Mouse (Mus musculus) c-Kit-positive CD71-negative TER-119-negative erythroid progenitor cells, embryonic 14.5 days (primary cell): ENCODE results near the gene Fzd5.

Experiments
- DNase-seq: peaks from one replicate; pipeline ENCODE4 v3.0.0-alpha.2; 2013; ENCODE audit warnings: low read depth

Gene Fzd5

GRCm38 (mm10) chr1:64737502-64738179 lies at the start of gene Fzd5:
Fzd5 (minus strand) TSS chr1:64737751.
- peak; percentile 84 for DNase-seq

DNA sequence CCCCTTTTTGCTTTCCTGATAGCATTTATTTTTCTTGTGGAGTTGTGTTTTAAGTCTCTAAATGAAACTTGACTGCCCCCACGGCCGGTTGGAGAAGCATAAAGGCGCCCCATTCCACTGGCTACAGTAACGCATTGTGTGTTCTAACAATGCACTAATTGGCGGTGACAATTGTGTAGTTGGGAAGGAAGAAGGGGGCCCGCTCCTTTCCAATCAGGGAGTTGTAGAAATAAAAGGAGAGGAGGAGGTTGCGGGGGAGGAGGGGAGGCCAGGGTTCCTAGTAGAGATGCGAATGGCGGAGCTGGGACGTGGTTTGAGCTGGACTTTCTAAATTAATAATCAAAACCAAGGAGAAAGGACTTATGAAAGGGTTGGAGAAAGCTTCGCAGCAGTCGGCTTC lies 42.3 kb upstream of the Fzd5 start:
- DNase-seq: no peak

DNA sequence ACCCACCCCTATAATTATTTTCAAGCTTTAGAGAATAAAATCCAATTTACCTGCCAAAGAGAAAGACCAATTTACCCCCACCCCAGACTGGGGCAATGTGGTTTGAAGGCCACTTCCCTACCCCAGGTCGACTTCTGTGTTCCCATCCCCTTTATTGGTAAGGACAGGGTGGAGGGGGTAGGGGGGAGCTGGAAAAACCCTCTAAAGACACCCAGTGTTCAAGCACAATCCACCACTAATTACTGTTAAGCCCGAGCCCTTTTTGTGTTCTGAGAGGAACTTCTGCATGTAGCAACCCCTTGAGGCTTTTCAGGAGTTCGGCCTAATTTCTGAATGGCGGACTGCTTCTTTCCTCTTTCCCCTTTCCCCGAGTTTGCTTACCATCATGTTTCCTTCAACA lies 41.9 kb upstream of the Fzd5 start:
- DNase-seq: no peak

GRCm38 (mm10) chr1:64773305-64773704 lies 35.8 kb upstream of the Fzd5 start:
- DNase-seq: no peak

DNA sequence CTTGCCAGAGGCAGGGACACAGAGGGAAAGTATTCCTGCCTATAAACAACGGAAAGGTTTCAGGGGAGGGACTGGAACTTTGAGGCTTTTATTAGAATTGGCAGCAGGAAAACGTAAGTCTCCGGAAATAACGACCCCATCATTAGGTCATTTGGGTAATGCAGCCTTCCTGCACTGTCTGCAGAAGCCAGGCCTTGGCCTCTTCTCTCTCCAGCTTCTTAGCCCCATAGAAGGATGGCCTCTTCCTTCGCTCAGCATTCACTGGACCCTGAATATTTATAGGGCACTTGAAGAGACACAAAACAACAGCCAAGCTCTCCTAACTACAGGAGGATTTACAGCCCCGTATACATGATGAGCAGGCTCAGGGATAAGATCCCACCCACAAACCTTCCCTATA lies 32.6 kb upstream of the Fzd5 start:
- no peak for DNase-seq

DNA sequence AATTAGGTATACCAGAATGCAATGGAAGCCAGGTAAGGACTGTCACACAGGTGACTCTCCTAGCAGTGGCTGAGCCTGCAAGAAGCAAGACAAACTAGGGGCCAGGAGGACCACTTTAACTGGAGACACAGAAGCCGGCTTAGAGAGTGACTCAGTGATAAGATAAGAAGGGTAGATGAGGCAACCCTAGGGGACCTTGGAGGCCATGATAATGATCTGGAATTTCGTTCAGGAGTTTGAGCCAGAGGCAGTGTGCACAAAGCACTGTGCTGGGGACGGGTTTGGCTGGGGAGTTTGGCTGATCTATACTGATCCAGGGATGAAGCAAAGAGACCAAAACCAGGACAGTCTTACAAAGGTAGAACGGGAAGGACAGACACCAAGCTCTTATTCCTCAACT lies 24.1 kb upstream of the Fzd5 start:
- no peak for DNase-seq

GRCm38 (mm10) chr1:64757766-64758165 lies 20.2 kb upstream of the Fzd5 start:
- no peak for DNase-seq

GRCm38 (mm10) chr1:64757254-64757653 lies 19.7 kb upstream of the Fzd5 start:
- DNase-seq: no peak

GRCm38 (mm10) chr1:64756640-64757030 lies 19.1 kb upstream of the Fzd5 start:
- DNase-seq: no peak

GRCm38 (mm10) chr1:64755971-64756639 lies 18.6 kb upstream of the Fzd5 start:
- DNase-seq: no peak

GRCm38 (mm10) chr1:64754658-64755057 lies 17.1 kb upstream of the Fzd5 start:
- no peak for DNase-seq

GRCm38 (mm10) chr1:64753668-64754067 lies 16.1 kb upstream of the Fzd5 start:
- DNase-seq: no peak

DNA sequence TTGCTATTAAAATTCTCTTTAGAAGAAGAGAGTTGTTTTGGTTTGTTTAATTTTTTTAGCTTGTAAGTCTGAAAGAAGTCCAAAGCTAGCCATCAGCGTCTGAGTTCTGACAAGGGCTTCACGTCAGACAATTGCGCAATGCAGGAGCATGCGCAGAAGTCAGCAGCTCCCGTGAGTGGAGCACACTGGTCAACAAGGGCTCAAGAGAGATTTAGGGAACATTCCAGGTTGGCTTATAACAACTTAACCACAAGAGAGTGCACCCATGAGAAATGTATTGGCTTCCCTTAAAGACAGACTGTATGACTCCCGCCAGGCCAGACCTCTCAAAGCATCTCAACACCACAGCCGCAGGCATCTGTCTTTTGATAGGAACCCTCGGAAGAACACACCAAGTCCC lies 15.6 kb upstream of the Fzd5 start:
- no peak for DNase-seq

GRCm38 (mm10) chr1:64744616-64745015 lies 7.1 kb upstream of the Fzd5 start:
- no peak for DNase-seq

GRCm38 (mm10) chr1:64742741-64743408 lies 5.3 kb upstream of the Fzd5 start:
- no peak for DNase-seq

DNA sequence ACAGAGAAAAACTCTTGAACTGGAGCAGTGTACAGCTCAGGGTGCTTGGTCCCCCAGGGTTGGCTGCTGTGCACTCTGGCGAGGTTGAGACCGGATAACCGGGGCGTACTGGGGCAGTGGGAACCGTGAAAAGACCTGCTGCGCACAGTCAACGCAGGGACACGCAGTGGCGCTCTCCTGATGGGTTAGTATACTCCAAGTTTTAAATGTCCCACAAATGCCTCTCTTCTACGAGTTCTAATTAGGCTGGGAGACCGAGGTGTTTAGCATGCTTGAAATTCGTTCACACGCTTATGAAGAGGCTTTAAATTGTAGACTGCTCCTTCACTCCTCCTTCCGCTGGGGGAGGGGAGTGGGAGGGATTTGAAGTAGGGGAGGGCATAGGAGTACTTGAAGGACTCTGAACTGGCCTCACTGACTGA lies 1.1 kb upstream of the Fzd5 start:
- peak; percentile 43 for DNase-seq

GRCm38 (mm10) chr1:64738180-64738555 lies 617 bp upstream of the Fzd5 start:
- no peak for DNase-seq

GRCm38 (mm10) chr1:64736681-64737501 lies 660 bp downstream of the Fzd5 start:
- DNase-seq: no peak

GRCm38 (mm10) chr1:64735781-64736680 lies 1.5 kb downstream of the Fzd5 start:
- peak; percentile 23 for DNase-seq

DNA sequence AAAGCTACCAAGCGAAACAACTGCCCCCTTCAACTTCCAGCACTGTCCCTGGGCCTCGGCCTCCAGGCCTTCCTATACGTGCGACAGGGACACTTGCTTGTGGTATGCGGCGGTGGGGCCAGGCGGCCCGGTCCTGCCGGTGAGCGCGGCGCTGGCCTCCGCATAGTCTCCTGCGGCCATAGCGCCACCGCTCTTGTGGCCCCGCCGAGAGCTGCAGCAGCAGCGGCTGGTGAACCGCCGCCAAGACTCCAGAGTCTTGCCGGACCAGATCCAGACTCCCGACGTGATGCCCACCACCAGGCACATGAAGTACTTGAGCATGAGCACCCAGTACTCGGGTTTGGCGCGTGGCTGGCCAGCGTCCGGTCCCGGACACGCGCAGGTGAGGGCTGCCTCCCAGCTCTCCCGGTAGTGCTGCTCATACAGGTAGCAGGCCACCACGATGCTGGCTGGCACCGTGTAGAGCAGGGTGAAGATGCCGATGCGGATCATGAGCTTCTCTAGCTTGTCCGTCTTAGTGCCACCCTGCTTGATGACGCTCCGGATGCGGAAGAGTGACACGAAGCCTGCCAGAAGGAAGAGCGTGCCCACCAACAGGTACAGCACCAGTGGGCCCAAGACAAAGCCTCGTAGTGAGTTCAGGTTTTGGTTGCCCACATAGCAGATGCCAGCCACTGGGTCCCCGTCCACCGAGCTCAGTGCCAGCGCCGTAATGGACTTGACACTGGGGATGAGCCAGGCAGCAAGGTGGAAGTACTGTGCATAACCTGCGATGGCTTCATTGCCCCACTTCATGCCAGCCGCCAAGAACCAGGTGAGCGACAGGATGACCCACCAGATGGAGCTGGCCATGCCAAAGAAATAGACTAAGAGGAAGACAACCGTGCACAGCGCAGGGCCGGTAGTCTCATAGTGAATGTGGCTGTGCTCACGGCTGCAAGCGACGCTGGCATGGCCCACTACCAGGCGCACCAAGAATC lies 2.5 kb downstream of the Fzd5 start:
- no peak for DNase-seq
